Mouse (Mus musculus) common myeloid progenitor, adult 5-6 weeks (primary cell): Measurements from ENCODE around the gene Reg3g. TPM values are rescaled to one million over a fixed set of nuclear protein-coding genes. Genes with fewer than 3 reads are reported as not detected.
"Not testable (repeated sequence)": the region's sequence is repeated elsewhere in the genome, so short reads cannot be mapped to it uniquely, and the experiment has no call there.

Experiments used
- ATAC-seq: replicated peaks from 2 replicates; pipeline ENCODE4 v1.8.0; 2016; ENCODE audit warnings: low read depth, mild to moderate bottlenecking, moderate TSS enrichment, inconsistent platforms; ENCODE audit not compliant: poor library complexity, severe bottlenecking
- total RNA-seq: library from RNA; stranded (forward); fragments of 200-1000, 187-1606 nt; gene quantifications from 2 replicates; pipeline ENCODE4 v1.2.3, GENCODE M21; 2017

The Reg3g gene
- total RNA-seq: not detected in 2 replicates

- ATAC-seq: no peak
These were observed at the start of gene Reg3g for GRCm38 (mm10) chr6:78468772-78469171. Gene Reg3g (minus strand): TSS chr6:78468872.

- ATAC-seq: no peak
These were observed 47.2 kb upstream of the Reg3g start for GRCm38 (mm10) chr6:78515777-78516446.

- ATAC-seq: peak; percentile 39; the same call in 1 of the 2 replicates
These were observed 44.2 kb upstream of the Reg3g start for GRCm38 (mm10) chr6:78512833-78513232.

- ATAC-seq: no peak
These were observed 41.7 kb upstream of the Reg3g start for GRCm38 (mm10) chr6:78510173-78510900.

GRCm38 (mm10) chr6:78505745-78506144 lies 37.1 kb upstream of the Reg3g start:
- ATAC-seq: no peak

GRCm38 (mm10) chr6:78494633-78495032 lies 26.0 kb upstream of the Reg3g start:
- no peak for ATAC-seq

GRCm38 (mm10) chr6:78469287-78469686 lies 615 bp upstream of the Reg3g start:
- ATAC-seq: no peak

GRCm38 (mm10) chr6:78463266-78463665 lies 5.4 kb downstream of the Reg3g start:
- no peak for ATAC-seq

GRCm38 (mm10) chr6:78462360-78462759 lies 6.3 kb downstream of the Reg3g start:
- ATAC-seq: no peak

GRCm38 (mm10) chr6:78460191-78460825 lies 8.4 kb downstream of the Reg3g start:
- ATAC-seq: no peak

- no peak for ATAC-seq
These were observed 15.9 kb downstream of the Reg3g start for GRCm38 (mm10) chr6:78452804-78453203.

GRCm38 (mm10) chr6:78448409-78448808 lies 20.3 kb downstream of the Reg3g start:
- no peak for ATAC-seq

GRCm38 (mm10) chr6:78447202-78447601 lies 21.5 kb downstream of the Reg3g start:
- no peak for ATAC-seq

GRCm38 (mm10) chr6:78425497-78425896 lies 43.2 kb downstream of the Reg3g start:
- no peak for ATAC-seq

- ATAC-seq: not testable (repeated sequence)
These were observed 46.3 kb downstream of the Reg3g start, which contains the start of gene Reg1 for GRCm38 (mm10) chr6:78422411-78422810. Gene Reg1 (plus strand): TSS chr6:78422711.

Other genes with a start within 250 kb of the Reg3g start
- gene Reg3b, start 98.2 kb downstream of the Reg3g start, total RNA-seq: not detected in 2 replicates
- not detected in 2 replicates for gene Reg3d, start 90.0 kb downstream of the Reg3g start, total RNA-seq
- gene Reg3a, start 88.2 kb downstream of the Reg3g start, total RNA-seq: not detected in 2 replicates
- not detected in 2 replicates for gene Reg2, start 73.2 kb downstream of the Reg3g start, total RNA-seq
- gene Reg1, start 46.2 kb downstream of the Reg3g start, total RNA-seq: not detected in 2 replicates